Mouse (Mus musculus) stomach, postnatal 0 days (tissue): ENCODE data around the gene Rasa2. TPM values are rescaled to one million over a fixed set of nuclear protein-coding genes. Genes with fewer than 3 reads are reported as not detected.
"Not testable (repeated sequence)": the region's sequence is repeated elsewhere in the genome, so short reads cannot be mapped to it uniquely, and the experiment has no call there.

Experiments
- ATAC-seq: fragments of 200-750 bp; cut with Nextera tagmentation; 2 replicates; pipeline ENCODE4 v1.8.0; 2017; ENCODE audit not compliant: low FRiP score, low TSS enrichment
- DNase-seq: peaks from one replicate; pipeline ENCODE4 v3.0.0-alpha.2; 2016; ENCODE audit warnings: low spot score
- H3K27ac ChIP-seq: fragments of 300-500 bp; sonication (generic); replicated peaks from 2 replicates; pipeline ENCODE4 v1.5.1; 2014; ENCODE audit warnings: mild to moderate bottlenecking, control low read depth
- H3K27me3 ChIP-seq: fragments of 300-500 bp; sonication (generic); 2 replicates; pipeline ENCODE4 v1.6.1; 2014; ENCODE audit warnings: low read length; ENCODE audit not compliant: control insufficient read depth, insufficient read depth
- H3K36me3 ChIP-seq: fragments of 300-500 bp; sonication (generic); 2 replicates; pipeline ENCODE4 v1.6.1; 2014; ENCODE audit warnings: low read length, mixed read lengths; ENCODE audit not compliant: control insufficient read depth, insufficient read depth
- H3K4me1 ChIP-seq: fragments of 300-500 bp; sonication (generic); replicated peaks from 2 replicates; pipeline ENCODE4 v1.6.1; 2014; ENCODE audit warnings: antibody characterized with exemption; ENCODE audit not compliant: control insufficient read depth, insufficient read depth
- H3K4me2 ChIP-seq: fragments of 300-500 bp; sonication (generic); replicated peaks from 2 replicates; pipeline ENCODE4 v1.6.1; 2014; ENCODE audit warnings: low read depth, mild to moderate bottlenecking, control low read depth, moderate library complexity
- H3K4me3 ChIP-seq: fragments of 300-500 bp; sonication (generic); 2 replicates; pipeline ENCODE4 v1.5.1; 2014; ENCODE audit warnings: low read depth, low read length, control low read depth
- H3K9ac ChIP-seq: fragments of 300-500 bp; sonication (generic); 2 replicates; pipeline ENCODE4 v1.6.1; 2014; ENCODE audit warnings: mild to moderate bottlenecking, low read length, control low read depth, mixed read lengths
- H3K9me3 ChIP-seq: fragments of 300-500 bp; sonication (generic); 2 replicates; pipeline ENCODE4 v1.6.1; 2016; ENCODE audit warnings: low read length; ENCODE audit not compliant: control insufficient read depth
- CTCF ChIP-seq: IDR thresholded peaks from 2 replicates; pipeline ENCODE4 v1.5.1; 2016; ENCODE audit warnings: antibody characterized with exemption, low read depth, mild to moderate bottlenecking, moderate library complexity
- EP300 ChIP-seq: optimal IDR thresholded peaks from 2 replicates; pipeline ENCODE3; 2016; ENCODE audit warnings: antibody characterized with exemption
- WGBS: fragments of 180-500 bp; shearing (Covaris S2); extraction: QIAGEN DNeasy Blood & Tissue Kit; methylation state at CpG from one replicate; pipeline ENCODE4 v1.1.7; 2014; 5-methylcytosine and 5-hydroxymethylcytosine counted together
- polyA plus RNA-seq: library from polyadenylated mRNA; unstranded; fragments of >200 nt; fragmentation: Nextera tagmentation; extraction: Ambion mirVana; gene quantifications from 2 replicates; pipeline ENCODE4 v1.2.1, GENCODE M21; 2015

Rasa2 gene
- polyA plus RNA-seq, 1 experiment from 2014 or later, result 12.5 TPM

- Histone ChIP-seq H3K9me3 (no peaks in the 10 kb centered on the region), H3K4me2 (peak overlapping the region; percentile 64), H3K27ac (peak overlapping the region; percentile 86), H3K27me3 (no peaks in the 10 kb centered on the region), H3K4me3 (peak overlapping the region; percentile 48), H3K9ac (peak overlapping the region; percentile 77), H3K4me1 (no peaks in the 10 kb centered on the region), H3K36me3 (0 out of 2 replicates have a peak, but pooled peaks cover 6% of the 10 kb centered on the region)
- ATAC-seq, result peak; percentile 79
- no peak for TF ChIP-seq EP300
- TF ChIP-seq CTCF, result no peak
- peak; percentile 70 for DNase-seq
- WGBS, result 24% methylated on average over 36 of the region's 37 CpGs
These were observed 94.4 kb downstream of the Rasa2 start for GRCm38 (mm10) chr9:96536895-96537614.

GRCm38 (mm10) chr9:96536093-96536492 lies 95.3 kb downstream of the Rasa2 start:
- not testable (repeated sequence) for H3K27ac ChIP-seq, H3K27me3 ChIP-seq
- 87% methylated on average over 4 of the region's 4 CpGs for WGBS

GRCm38 (mm10) chr9:96535431-96535830 lies 96.0 kb downstream of the Rasa2 start:
- Histone ChIP-seq H3K9ac (no peak overlapping the region), H3K9me3 (no peaks in the 10 kb centered on the region), H3K4me2 (no peak overlapping the region), H3K27ac (no peak overlapping the region), H3K4me3 (no peak overlapping the region), H3K4me1 (no peaks in the 10 kb centered on the region), H3K36me3 (0 out of 2 replicates have a peak, but pooled peaks cover 3% of the 10 kb centered on the region), H3K27me3 (no peaks in the 10 kb centered on the region)
- DNase-seq (no peak), ATAC-seq (no peak)
- WGBS, result 80% methylated on average over 6 of the region's 6 CpGs
- no peak for TF ChIP-seq EP300
- no peak for TF ChIP-seq CTCF

More at GRCm38 (mm10) chr9:96536093-96536492, 95.3 kb downstream of the Rasa2 start:
- not testable (repeated sequence) for DNase-seq, H3K4me2 ChIP-seq, H3K9me3 ChIP-seq, H3K4me3 ChIP-seq, H3K36me3 ChIP-seq, ATAC-seq, H3K4me1 ChIP-seq, H3K9ac ChIP-seq

- Histone ChIP-seq H3K27me3 (no peaks in the 10 kb centered on the region), H3K4me1 (no peaks in the 10 kb centered on the region), H3K27ac (no peak overlapping the region), H3K4me3 (no peak overlapping the region), H3K9me3 (no peaks in the 10 kb centered on the region), H3K4me2 (no peak overlapping the region), H3K36me3 (no peaks in the 10 kb centered on the region), H3K9ac (no peak overlapping the region)
- WGBS, result 94% methylated on average over 4 of the region's 4 CpGs
- ATAC-seq, result no peak
- no peak for TF ChIP-seq CTCF
- DNase-seq, result no peak
These were observed 97.2 kb downstream of the Rasa2 start for GRCm38 (mm10) chr9:96534256-96534655.

DNA sequence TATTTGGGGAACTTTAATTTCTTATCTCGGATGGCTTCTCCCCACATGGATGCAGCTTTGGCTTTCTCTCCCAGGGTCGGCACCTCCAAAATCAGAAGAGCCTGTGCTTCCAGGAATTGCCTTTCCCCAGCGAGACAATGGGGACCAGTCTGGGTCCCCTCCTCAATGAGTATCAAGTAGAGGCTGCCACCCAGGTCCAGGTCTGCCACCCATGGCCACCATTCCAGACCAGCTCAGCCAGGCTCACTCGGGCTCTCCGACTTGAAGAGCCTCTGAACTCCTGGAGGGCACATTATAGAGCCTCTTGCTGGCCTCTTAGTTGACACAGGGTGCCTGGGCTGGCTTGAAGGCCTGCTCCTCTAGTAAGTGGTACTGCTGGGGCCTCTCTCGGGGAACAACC lies 97.9 kb downstream of the Rasa2 start:
- no peak for ATAC-seq
- TF ChIP-seq CTCF (no peak), EP300 (no peak)
- Histone ChIP-seq H3K27ac (no peak overlapping the region), H3K36me3 (no peaks in the 10 kb centered on the region), H3K4me3 (no peak overlapping the region), H3K4me1 (no peaks in the 10 kb centered on the region), H3K4me2 (no peak overlapping the region), H3K9ac (no peak overlapping the region), H3K9me3 (no peaks in the 10 kb centered on the region), H3K27me3 (no peaks in the 10 kb centered on the region)
- 65% methylated on average over 6 of the region's 6 CpGs for WGBS
- no peak for DNase-seq

DNA sequence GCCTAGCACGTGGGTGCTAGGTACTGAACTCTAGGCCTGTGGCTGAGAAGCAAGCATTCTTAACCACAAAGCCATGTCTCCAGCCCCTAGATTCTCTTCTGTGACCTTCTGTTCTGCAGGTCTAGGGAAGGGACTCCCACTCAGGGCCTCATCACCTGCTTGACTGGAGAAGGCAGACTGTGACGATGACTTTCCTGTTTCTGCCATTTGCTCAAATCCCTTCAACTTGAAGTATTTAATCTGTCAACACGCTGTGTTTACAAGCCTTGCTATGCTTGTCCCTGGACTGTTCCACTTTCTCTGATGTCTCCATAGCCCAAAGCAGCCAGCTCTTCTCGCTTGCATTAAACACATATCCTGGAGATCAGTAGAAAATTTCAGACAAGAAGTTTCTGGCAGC lies 98.9 kb downstream of the Rasa2 start:
- TF ChIP-seq EP300, result no peak
- no peak for TF ChIP-seq CTCF
- WGBS, result 53% methylated on average over 4 of the region's 4 CpGs
- H3K4me1 ChIP-seq, result no peaks in the 10 kb centered on the region

More for the DNA sequence above, 98.9 kb downstream of the Rasa2 start:
- no peaks in the 10 kb centered on the region for H3K36me3 ChIP-seq
- H3K9me3 ChIP-seq, result no peaks in the 10 kb centered on the region
- DNase-seq (no peak), ATAC-seq (no peak)
- H3K4me2 ChIP-seq, result no peak overlapping the region
- H3K9ac ChIP-seq, result no peak overlapping the region
- peak overlapping the region; percentile 9 for H3K27ac ChIP-seq
- no peak overlapping the region for H3K4me3 ChIP-seq
- no peaks in the 10 kb centered on the region for H3K27me3 ChIP-seq
